Mouse (Mus musculus): ENCODE measurements around the gene Sec24b.

GRCm38 (mm10) chr3:130011236-130011635 is 50.1 kb downstream of the Sec24b start:
- no peak for TF ChIP-seq POLR2A (IDR thresholded peaks at IDR 0.05; ENCODE audit: insufficient read length, low read depth)
- TF ChIP-seq USF1 (IDR thresholded peaks at IDR 0.05; ENCODE audit: low read depth): no peak
- TF ChIP-seq MAX (IDR thresholded peaks at IDR 0.05; ENCODE audit: low read depth): no peak
- no peak for TF ChIP-seq REST (IDR thresholded peaks at IDR 0.05; ENCODE audit: insufficient read depth, insufficient read length)
- TF ChIP-seq MYOG (IDR thresholded peaks at IDR 0.05; ENCODE audit: control insufficient read depth in 1 of 3, insufficient read depth in 1 of 3, insufficient read length in 2 of 3, low read depth in 2 of 3): no peak
- no peak for TF ChIP-seq POLR2AphosphoS2 (IDR thresholded peaks at IDR 0.05; ENCODE audit: insufficient read length, low read depth)
- TF ChIP-seq E2F4 (IDR thresholded peaks at IDR 0.05; ENCODE audit: insufficient read depth): no peak
- no peak for TF ChIP-seq CEBPB (IDR thresholded peaks at IDR 0.05; ENCODE audit: insufficient read depth, poor library complexity, severe bottlenecking)
